Mouse (Mus musculus): ENCODE data around the gene Fry.
A peak's percentile ranks its signal among the peaks of the same experiment; 100 is the strongest.

Gene Fry

GRCm38 (mm10) chr5:150118455-150119241 is at the start of gene Fry:
Gene Fry (plus strand): TSS chr5:150118645.
- peak; percentile 95 for DNase-seq (ENCODE audit: low read depth, low spot score)

GRCm38 (mm10) chr5:150070086-150070485 is 48.4 kb upstream of the Fry start:
- peak; percentile 82 for DNase-seq (ENCODE audit: low read depth, low spot score)

GRCm38 (mm10) chr5:150071738-150072137 is 46.7 kb upstream of the Fry start:
- no peak for DNase-seq (ENCODE audit: low read depth, low spot score)

GRCm38 (mm10) chr5:150079866-150080797 is 38.3 kb upstream of the Fry start:
- DNase-seq (ENCODE audit: low read depth, low spot score): peak; percentile 69

- no peak for DNase-seq (ENCODE audit: low read depth, low spot score)
These were observed 35.7 kb upstream of the Fry start for GRCm38 (mm10) chr5:150082696-150083095.

- no peak for DNase-seq (ENCODE audit: low read depth, low spot score)
These were observed 35.3 kb upstream of the Fry start for GRCm38 (mm10) chr5:150083190-150083589.

GRCm38 (mm10) chr5:150097620-150098019 is 20.8 kb upstream of the Fry start:
- DNase-seq (ENCODE audit: low read depth, low spot score): peak; percentile 81

- DNase-seq (ENCODE audit: low read depth, low spot score): no peak
These were observed 19.7 kb upstream of the Fry start for GRCm38 (mm10) chr5:150098754-150099153.

GRCm38 (mm10) chr5:150101789-150102188 is 16.7 kb upstream of the Fry start:
- peak; percentile 50 for DNase-seq (ENCODE audit: low read depth, low spot score)

- no peak for DNase-seq (ENCODE audit: low read depth, low spot score)
These were observed 12.1 kb upstream of the Fry start for GRCm38 (mm10) chr5:150106358-150106757.

- no peak for DNase-seq (ENCODE audit: low read depth, low spot score)
These were observed 7.2 kb upstream of the Fry start for GRCm38 (mm10) chr5:150111236-150111635.

GRCm38 (mm10) chr5:150114007-150114406 is 4.4 kb upstream of the Fry start:
- DNase-seq (ENCODE audit: low read depth, low spot score): no peak

- DNase-seq (ENCODE audit: low read depth, low spot score): peak; percentile 46
These were observed 3.7 kb upstream of the Fry start for GRCm38 (mm10) chr5:150114778-150115177.

- no peak for DNase-seq (ENCODE audit: low read depth, low spot score)
These were observed 3.0 kb upstream of the Fry start for GRCm38 (mm10) chr5:150115271-150116092.

- DNase-seq (ENCODE audit: low read depth, low spot score): no peak
These were observed 2.1 kb upstream of the Fry start for GRCm38 (mm10) chr5:150116216-150116905.

GRCm38 (mm10) chr5:150116906-150117216 is 1.6 kb upstream of the Fry start:
- no peak for DNase-seq (ENCODE audit: low read depth, low spot score)

- no peak for DNase-seq (ENCODE audit: low read depth, low spot score)
These were observed 356 bp upstream of the Fry start for GRCm38 (mm10) chr5:150118124-150118454.

GRCm38 (mm10) chr5:150120676-150121075 is 2.2 kb downstream of the Fry start:
- peak; percentile 69 for DNase-seq (ENCODE audit: low read depth, low spot score)

- DNase-seq (ENCODE audit: low read depth, low spot score): no peak
These were observed 3.6 kb downstream of the Fry start for GRCm38 (mm10) chr5:150122095-150122494.

GRCm38 (mm10) chr5:150122571-150122970 is 4.1 kb downstream of the Fry start:
- DNase-seq (ENCODE audit: low read depth, low spot score): peak; percentile 75

- peak; percentile 49 for DNase-seq (ENCODE audit: low read depth, low spot score)
These were observed 7.5 kb downstream of the Fry start for GRCm38 (mm10) chr5:150125920-150126319.
